ENCODE assay signal across 10 mouse cellular contexts in the genomic region with DNA sequence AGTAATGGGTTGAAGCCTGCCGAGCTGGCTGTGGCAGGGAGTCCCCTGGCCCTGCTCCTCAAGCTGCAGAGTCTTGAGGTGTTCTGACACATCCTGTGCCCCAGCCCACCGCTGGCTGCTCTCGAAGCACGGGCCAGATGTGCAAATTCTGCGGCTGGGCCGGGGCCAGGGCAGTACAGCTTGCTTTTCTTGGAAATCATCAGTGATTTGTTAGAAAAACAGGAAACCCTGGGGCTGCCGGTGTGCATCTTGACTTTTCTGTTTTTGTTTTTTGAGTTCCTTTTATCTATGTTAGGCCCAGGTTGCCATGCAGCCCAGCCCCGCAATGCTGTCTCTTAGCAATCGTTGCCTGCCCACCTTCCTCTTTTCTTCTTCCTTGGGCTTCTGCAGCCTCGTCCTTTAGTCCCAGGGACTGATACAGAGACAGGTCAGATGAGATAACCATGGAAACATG. TPM values are rescaled to one million over a fixed set of nuclear protein-coding genes. Genes with fewer than 3 reads are reported as not detected.
DNase-seq lines count a peak whose midpoint lies in the region; ATAC-seq lines count a peak whose summit lies in the region.
"Had no signal": no experiment of that assay in that cellular context is flagged by ENCODE, and none has a peak within 500 bp of the region (broad histone marks: within the 10 kb centered on the region; RNA-seq: fewer than 3 reads in every experiment).

No protein-coding gene starts in this region.

- peak; percentile 10 to 20 for DNase-seq in kidney, postnatal 4 days
- peak; percentile 97 for DNase-seq in T-cell, adult 2 months (ENCODE audit: low spot score)
- DNase-seq in spleen, postnatal 36 days (ENCODE audit: low spot score in 2 of 2) = peak; percentile 70
- no peak for DNase-seq in cerebellum, postnatal 14 days
- no peak for DNase-seq in layer of hippocampus, postnatal 36 days
- DNase-seq in cerebellum, postnatal 10 days = no peak
- DNase-seq: cerebellum, adult 9-10 months had no signal

- no peak for ATAC-seq in kidney, embryonic 14.5 days (ENCODE audit: low FRiP score, low TSS enrichment)
- ATAC-seq in hindbrain, embryonic 13.5 days (ENCODE audit: low FRiP score) = no peak

- no peak overlapping the region for H3K4me3 ChIP-seq in kidney, embryonic 14.5 days (ENCODE audit: low read length)
- no peak overlapping the region for H3K4me3 ChIP-seq in hindbrain, embryonic 13.5 days
- H3K4me3 ChIP-seq: layer of hippocampus, adult 2 months had no signal

- 46% methylated on average over 10 of the region's 10 CpGs for WGBS in kidney, embryonic 14.5 days
- 62% methylated on average over 10 of the region's 10 CpGs for WGBS in hindbrain, embryonic 13.5 days

- H3K27ac ChIP-seq in kidney, embryonic 14.5 days (ENCODE audit: low read depth, low read length) = no peak overlapping the region
- 0 out of 2 replicates have a peak overlapping the region, but pooled peaks have one; percentile 8 for H3K27ac ChIP-seq in hindbrain, embryonic 13.5 days
- H3K27ac ChIP-seq: layer of hippocampus, adult 2 months had no signal

- H3K36me3 ChIP-seq in kidney, embryonic 14.5 days (ENCODE audit: control insufficient read depth, insufficient read depth, low read length) = no peaks in the 10 kb centered on the region
- H3K36me3 ChIP-seq in hindbrain, embryonic 13.5 days = no peaks in the 10 kb centered on the region

- H3K9ac ChIP-seq in kidney, embryonic 14.5 days (ENCODE audit: low read depth, low read length) = no peak overlapping the region
- H3K9ac ChIP-seq in hindbrain, embryonic 13.5 days = no peak overlapping the region

- no peaks in the 10 kb centered on the region for H3K9me3 ChIP-seq in kidney, embryonic 14.5 days (ENCODE audit: control insufficient read depth, low read length)
- H3K9me3 ChIP-seq in hindbrain, embryonic 13.5 days = no peaks in the 10 kb centered on the region

- no peak overlapping the region for H3K4me2 ChIP-seq in kidney, embryonic 14.5 days (replicated peaks; ENCODE audit: low read depth, low read length)
- H3K4me2 ChIP-seq in hindbrain, embryonic 13.5 days = no peak overlapping the region

- H3K4me1 ChIP-seq in kidney, embryonic 14.5 days (ENCODE audit: control insufficient read depth, insufficient read depth, low read length) = peaks cover 9% of the 10 kb centered on the region; the same call in 1 of the 2 replicates
- H3K4me1 ChIP-seq in hindbrain, embryonic 13.5 days (replicated peaks) = peaks cover 14% of the 10 kb centered on the region

- H3K27me3 ChIP-seq in kidney, embryonic 14.5 days (ENCODE audit: control insufficient read depth, insufficient read depth, low read length) = no peaks in the 10 kb centered on the region
- H3K27me3 ChIP-seq in hindbrain, embryonic 13.5 days = no peaks in the 10 kb centered on the region

RNA-seq across cellular contexts. Expression of gene Pik3r5, which starts 19.4 kb away (rescaled TPM):
- 0.41 and 1.5 TPM in 2 replicates for polyA plus RNA-seq in kidney, embryonic 14.5 days (2014; fragmentation: Nextera tagmentation; extraction: Ambion mirVana)
- 0.62 and 0.97 TPM in 2 replicates for polyA plus RNA-seq in hindbrain, embryonic 13.5 days (2015; fragmentation: Nextera tagmentation; extraction: Ambion mirVana)
- total RNA-seq in layer of hippocampus, postnatal 36 days (2021) = 1 to 10 TPM; 1.2 to 2.8 TPM

RNA-seq across cellular contexts. Expression of gene Ntn1, which starts 50.7 kb away (rescaled TPM):
- polyA plus RNA-seq in kidney, embryonic 14.5 days (2014; fragmentation: Nextera tagmentation; extraction: Ambion mirVana) = 8.5 and 10.2 TPM in 2 replicates
- 22.3 and 26.4 TPM in 2 replicates for polyA plus RNA-seq in hindbrain, embryonic 13.5 days (2015; fragmentation: Nextera tagmentation; extraction: Ambion mirVana)
- 1 to 10 TPM; 6.2 to 7.3 TPM for total RNA-seq in layer of hippocampus, postnatal 36 days (2021)

RNA-seq across cellular contexts. Expression of gene Pik3r6, which starts 51.5 kb away (rescaled TPM):
- 2.3 and 3.7 TPM in 2 replicates for polyA plus RNA-seq in kidney, embryonic 14.5 days (2014; fragmentation: Nextera tagmentation; extraction: Ambion mirVana)
- polyA plus RNA-seq in hindbrain, embryonic 13.5 days (2015; fragmentation: Nextera tagmentation; extraction: Ambion mirVana) = 1.6 and 2.7 TPM in 2 replicates
- total RNA-seq in layer of hippocampus, postnatal 36 days (2021) = 1 to 10 TPM; 1.5 to 2.5 TPM

Comparison
In these comparisons a context has a peak if more than half of its experiments do, and no peak if none do; other contexts are left out.
1. DNase-seq: peak in kidney, postnatal 4 days (2 of 2), T-cell, adult 2 months (single experiment) and spleen, postnatal 36 days (2 of 2); none in cerebellum, postnatal 14 days (0 of 2), layer of hippocampus, postnatal 36 days (0 of 2) and cerebellum, postnatal 10 days (0 of 2).